Mouse (Mus musculus) brain, embryonic 18.5 days (tissue): Measurements from ENCODE around the gene Foxp3.
A peak's percentile ranks its signal among the peaks of the same experiment; 100 is the strongest.

Source experiments
- DNase-seq: peaks from one replicate; pipeline ENCODE4 v3.0.0-alpha.2; 2012; ENCODE audit warnings: low read depth, low spot score

Foxp3 gene

DNA sequence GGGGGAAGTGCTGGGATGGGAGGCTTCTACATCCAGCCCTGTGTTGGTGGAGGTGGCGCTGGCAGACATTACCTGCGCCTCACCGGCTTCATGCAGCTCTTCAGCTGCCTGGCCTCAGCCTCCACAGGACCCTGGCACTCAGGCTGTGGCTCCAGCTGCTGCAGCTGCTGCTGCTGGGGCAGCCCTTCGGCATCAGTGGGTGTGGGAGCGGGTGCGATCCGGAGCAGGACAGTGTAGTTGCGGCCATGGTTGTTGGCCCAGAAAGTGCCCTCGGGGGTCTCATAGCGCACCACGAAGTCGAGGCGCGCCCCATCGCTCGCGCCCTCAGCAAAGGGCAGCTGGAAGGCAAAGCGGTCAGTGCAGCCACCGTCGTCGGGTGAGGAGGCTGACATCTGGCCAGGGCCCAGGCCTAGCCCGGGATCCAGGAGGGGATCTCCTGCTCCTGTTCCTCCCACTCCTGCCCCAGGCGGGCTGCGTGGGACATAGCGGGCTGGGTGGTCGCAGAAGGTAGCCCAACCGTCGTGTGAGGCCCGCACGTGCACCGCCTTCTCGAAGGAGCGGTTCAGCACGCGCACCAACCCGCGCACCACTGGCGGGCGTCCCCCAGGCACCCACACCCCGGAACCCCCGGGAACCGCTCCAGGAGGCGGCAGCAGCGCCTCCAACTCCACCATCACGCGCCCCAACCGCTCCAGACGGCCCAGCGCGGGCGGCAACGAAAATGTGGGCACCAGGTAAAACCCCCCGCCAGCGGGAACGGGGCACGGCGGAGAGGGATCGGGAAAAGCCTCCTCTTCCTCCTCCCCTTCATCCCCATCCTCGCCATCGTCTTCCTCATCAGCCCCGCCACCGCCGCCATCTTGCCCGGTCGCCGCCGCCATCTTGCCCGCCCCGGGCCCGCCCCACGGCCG is at the start of gene Foxp3:
Foxp3 (plus strand) TSS at position 469 of the 911 bp plus-strand sequence.
- DNase-seq: no peak

DNA sequence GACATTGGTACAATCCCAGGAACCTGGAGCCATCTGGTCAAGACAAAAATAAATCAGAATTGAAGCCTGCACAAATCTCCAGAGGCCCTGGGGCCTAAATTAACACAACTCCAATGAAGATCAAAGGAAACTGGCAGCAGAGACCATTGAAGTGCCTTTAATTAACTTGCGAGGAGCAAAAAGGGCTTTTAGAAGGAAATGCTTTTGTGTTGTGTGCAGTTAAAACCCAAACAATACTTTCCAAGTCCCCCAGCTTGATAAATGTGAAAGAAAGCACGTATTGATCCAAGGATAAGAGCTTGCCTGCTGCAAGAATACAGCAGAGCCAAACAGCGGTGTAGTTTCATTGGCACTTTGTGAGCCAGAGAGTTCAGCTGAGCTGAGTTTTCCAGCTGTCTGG is 48.5 kb upstream of the Foxp3 start:
- no peak for DNase-seq

DNA sequence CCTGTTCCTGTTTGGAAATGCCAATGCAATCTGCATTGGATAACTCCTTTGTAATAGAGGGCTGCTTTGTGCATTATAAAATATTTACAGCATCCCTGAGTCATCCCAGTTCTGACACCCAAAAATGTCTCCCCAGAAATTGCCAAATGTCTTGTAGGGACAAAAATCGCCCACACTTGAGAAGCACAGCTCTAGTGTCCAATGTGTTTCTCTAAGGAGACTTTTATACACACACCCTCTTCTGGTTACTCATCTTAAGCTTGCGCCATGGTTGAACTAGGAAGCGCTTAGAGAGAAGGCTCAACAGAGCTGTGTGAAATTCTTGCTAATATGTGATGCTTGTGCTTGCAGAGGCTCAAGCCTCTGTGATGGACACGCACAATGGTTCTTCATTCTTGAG is 20.0 kb upstream of the Foxp3 start:
- DNase-seq: no peak

DNA sequence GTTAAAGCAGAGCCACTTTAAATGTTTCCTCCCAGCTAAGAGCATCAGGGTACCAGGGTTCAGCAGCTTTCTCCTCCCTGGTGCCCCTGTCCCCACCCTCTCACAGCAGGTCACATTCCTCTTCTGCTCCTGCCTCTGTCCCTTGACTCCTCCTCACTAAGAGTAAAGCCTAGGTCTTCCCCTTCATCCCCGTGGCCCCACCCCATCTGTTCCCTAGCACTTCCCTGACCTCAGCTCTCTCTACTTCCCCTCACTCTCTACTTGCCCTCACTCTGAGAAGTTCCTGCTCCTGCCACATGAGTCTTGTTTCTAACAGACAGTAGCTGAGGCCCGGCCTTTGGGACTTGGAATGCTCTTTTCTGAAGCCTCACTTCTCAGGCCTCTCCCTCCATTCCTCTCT is 10.4 kb upstream of the Foxp3 start:
- DNase-seq: no peak

DNA sequence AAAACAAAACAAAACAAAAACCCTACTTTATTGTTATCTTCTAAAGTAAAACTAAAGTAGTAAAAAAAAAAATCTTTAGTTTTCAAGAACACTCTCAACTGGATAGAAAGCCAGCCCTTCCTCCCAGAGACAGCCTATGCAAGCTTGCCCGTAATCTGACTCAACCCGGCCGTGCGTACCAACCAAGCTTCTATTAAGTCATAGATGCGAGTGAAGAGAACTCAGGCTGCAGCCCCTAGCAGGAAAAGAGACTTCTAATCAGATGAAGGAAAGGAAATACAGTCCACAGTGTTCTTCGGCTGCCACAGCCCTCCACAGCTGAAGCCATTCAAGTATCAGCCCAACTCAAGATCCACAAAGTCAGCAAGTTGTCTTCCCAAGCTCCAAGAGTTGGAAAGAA is 7.1 kb upstream of the Foxp3 start:
- DNase-seq: no peak

DNA sequence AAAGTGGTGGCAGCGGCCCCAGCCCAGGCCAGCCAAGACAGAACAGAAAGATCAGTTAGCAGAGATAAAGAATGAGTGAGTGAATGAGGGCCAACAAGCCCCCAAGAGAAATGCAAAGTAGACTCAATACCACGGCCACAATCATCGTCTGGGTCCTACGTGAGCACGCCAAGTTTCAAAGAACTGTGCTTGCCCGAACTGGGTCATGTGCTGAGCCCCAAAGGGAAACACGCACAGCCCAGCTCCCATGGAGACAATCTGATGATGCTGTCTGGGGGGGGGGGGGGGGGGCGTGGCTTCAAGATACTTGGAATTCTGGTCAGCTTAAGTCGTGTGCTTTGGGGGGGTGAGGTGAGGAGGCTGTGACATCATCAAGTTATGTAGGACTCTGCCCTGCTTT is 6.0 kb upstream of the Foxp3 start:
- no peak for DNase-seq

DNA sequence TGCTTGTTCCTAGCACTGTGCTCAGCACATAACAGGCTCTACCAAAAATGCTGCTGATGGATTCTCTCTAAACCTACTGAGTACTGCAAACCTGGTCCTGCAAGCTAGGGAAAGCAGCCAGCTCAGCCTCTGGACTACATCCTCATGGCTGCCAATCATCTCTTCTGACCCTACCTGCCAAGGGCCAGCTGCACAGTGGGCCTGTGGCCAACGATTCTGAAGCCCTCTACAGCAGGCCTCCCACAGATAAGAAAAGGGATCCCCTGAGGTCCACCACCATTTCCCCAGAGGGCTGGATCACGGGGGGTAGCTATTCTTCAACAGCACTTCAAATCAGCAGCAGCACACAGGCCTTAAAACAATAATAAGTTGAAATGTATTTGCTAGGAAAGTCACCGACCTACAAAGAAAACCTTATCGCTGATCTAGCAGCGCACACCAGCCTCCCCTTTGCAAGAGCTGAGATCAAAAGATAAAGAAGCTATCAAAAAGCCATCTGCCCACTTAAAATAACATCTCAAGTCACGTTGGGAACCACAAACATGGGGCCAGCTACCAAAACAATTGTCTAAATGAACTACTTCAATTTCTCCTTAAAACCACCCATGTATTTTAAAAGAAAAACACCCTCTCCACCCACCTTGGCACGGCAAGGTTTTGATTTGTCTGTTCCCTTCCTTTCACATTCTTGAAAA is 2.8 kb upstream of the Foxp3 start:
- no peak for DNase-seq

DNA sequence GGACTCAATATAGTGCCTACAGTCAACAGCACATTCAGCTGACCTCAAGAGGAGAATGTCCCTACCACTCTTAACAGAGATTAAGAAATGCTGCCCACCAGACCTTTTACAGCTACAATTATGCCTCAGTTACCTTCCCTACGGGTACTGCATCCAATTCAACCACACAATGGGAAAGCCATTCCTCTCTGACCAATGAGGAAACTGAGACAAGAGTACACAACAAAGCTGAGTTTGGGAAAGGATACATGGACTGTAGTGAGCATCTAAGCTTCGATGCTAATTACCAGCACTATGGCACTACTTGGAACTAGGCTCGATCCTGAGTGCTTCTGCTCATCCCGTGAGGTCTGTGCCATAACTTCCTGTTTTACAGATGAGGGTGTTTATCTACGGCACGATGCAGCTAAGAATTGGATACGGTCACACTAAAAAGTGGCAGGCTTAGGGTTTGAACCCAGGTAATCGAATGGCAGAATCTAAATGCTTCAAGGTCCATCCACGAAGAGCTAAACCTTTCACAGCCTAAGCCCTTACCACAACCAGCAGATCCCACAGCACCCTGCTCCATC is 1.8 kb upstream of the Foxp3 start:
- no peak for DNase-seq

DNA sequence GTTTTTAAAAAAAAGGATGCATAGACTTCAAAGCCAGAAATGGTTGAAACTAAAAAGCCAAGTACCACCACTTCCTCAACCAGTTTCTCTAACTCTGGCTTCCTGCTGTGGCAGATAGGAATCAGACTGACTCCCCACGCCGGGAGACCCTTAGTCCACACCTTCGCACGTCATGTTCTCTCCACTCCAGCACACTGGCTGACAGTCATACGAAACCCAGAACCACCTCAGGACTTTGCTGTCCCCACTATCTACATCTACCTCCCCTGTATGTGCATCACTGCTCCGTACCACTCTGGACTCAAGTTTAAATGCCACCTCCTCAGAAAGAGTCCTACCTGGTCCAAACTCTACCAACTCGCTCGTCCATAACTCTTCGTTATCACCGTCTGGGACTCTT is 978 bp upstream of the Foxp3 start:
- no peak for DNase-seq

DNA sequence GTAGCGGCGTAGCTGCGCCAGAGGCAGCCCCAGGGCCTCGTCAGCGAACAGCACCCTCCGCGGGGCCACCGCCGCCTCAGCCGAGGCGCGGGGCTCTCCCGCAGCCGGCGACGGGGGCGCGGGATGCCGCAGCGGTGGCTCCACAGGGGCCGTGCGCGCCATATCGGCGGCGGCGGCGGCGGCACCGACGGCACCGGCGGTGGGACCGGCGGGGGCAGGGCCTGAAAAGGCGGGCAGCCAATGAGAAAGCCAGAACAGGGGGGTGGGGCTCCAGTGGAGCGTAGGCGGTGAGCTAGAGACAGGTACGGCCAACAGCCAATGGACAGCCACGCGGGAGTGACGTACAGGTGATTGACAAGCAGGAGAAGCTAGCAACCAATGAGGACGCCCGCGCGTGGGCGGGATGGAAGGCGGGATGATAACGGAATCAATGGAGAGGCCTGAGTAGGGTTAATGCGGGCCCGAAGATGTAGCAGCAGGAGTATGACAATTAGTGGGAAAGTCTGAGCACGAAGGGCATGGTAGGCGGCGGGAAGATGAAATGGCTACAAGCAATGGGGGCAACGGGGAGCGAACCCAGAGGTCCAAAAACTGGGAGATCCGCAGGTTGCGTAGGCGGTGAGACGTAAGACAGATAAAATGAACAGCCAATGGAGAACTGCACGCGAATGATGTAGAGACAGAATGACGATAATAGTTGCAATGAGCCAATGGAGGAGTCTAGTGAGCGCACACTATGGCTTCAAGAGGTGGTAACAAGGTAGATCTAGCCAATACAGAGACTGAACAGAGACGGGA is 842 bp downstream of the Foxp3 start, which contains the start of gene Ppp1r3f:
Ppp1r3f (minus strand) TSS at position 197 of the 798 bp plus-strand sequence.
- peak; percentile 93 for DNase-seq

DNA sequence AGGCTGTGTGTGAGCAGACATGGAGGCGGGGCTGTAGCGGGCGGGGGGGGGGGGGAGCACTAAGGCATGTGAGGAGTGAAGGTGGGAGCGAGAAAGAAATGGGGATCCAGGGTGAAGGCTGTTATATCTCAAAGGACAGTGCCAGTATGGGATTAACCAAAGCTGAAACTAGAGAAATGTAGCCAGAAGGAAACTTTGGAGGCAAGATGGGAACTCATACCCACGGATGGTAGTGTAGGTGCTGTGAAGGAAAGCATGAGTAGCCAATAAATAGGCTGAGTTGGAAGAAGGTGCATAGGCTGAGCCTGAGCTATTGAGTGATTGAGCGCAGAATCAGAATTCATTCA is 1.4 kb downstream of the Foxp3 start:
- no peak for DNase-seq

DNA sequence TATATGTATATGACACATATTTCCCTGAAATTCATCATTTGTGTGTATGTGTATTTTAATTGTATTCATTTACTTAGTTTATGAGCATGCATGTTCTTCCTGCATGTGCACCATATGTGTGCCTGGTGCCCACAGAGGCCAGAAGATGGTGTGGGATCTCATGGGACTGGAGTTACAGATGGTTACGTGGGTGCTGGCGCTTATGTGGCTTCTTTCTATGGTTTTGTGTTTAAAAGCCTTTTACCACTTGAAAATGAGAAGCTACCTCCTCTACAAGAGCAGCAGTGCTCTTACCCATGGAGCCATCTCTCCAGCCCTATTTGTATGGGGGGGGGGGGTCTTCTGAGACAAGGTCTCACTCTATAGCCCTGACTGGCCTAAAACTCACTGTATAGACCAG is 7.7 kb downstream of the Foxp3 start:
- no peak for DNase-seq

DNA sequence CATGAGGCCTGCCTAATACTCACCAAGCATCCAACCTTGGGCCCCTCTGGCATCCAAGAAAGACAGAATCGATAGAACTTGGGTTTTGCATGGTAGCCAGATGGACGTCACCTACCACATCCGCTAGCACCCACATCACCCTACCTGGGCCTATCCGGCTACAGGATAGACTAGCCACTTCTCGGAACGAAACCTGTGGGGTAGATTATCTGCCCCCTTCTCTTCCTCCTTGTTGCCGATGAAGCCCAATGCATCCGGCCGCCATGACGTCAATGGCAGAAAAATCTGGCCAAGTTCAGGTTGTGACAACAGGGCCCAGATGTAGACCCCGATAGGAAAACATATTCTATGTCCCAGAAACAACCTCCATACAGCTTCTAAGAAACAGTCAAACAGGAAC is 10.4 kb downstream of the Foxp3 start:
- no peak for DNase-seq

DNA sequence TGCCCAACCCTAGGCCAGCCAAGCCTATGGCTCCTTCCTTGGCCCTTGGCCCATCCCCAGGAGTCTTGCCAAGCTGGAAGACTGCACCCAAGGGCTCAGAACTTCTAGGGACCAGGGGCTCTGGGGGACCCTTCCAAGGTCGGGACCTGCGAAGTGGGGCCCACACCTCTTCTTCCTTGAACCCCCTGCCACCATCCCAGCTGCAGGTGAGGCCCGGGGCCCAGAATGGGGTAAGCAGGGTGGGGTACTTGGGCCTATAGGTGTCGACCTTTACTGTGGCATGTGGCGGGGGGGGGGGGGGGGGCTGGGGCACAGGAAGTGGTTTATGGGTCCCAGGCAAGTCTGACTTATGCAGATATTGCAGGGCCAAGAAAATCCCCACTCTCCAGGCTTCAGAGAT is 12.9 kb downstream of the Foxp3 start:
- no peak for DNase-seq

DNA sequence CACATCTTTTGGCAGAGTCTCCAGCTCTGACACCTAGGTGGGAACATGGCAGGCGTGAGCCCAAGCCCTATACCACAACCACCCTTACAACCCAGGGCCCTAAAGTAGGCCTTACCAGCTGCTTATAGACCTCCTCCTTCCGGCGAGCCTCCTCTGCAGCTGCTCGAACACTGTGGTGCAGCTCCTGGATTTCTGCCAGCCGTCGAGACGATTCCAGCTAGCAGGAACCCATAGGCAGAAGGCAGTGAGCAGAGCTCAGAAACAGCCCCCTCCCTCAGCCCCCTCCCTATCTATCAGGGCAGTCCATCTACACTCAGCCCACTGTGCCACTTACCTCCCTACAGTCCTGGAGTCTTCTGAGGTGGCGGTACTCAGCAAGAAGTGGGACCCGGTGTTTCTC is 21.9 kb downstream of the Foxp3 start:
- DNase-seq: no peak

DNA sequence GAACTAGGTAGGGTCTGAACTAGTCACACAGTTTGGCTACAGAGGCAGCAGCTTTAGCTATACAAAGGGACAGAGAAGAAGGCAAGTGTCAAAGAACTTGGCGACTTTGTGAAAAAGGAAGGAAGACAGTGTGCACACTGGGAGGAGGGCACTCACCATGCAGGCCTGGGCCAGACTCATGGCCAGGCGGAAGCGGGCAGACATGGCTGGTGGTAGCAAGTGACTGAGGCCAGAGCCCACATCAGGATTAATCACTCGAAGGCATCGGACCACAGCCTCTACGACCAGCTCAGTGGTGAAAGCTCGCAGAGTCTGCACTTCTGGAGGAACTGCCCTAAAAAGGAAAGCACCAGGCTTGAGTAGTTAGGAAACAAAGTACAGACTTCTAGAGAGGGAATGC is 30.6 kb downstream of the Foxp3 start:
- DNase-seq: no peak

DNA sequence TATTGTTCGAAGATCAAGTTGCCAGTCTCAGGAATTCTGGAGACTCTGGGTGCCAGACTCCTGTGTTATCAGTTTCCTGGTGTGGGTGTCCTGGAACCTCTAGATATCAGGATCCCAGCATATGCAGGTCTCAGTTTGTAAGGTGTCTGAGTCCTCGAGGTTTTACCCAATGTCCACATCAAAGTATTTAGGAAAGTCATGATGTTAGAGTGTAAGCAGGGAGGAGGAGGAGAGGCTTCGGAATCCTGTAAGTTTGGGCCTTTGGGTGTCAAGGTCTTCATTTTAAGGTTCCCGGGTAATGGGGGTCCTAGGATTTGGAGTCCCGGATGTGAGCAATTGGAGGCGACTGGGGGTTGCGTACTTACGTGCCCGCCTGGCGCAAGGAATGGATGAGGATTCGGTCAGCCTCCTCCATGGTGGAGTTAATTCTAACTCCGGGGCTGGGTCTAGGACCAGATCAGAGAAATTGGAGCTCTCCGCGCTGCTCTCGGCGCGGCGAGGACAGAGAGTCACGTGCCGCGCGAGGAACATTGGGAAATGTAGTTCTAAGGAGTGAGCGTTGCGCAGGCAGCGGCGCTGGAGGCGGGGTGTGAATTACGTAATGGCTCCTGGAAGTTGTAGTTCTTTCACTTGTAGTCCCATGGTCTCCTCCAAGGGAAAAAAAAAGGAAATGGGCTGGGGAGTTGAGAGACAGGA is 31.6 kb downstream of the Foxp3 start, which contains the start of gene Ccdc22:
Ccdc22 (minus strand) TSS at position 639 of the 696 bp plus-strand sequence.
- peak; percentile 60 for DNase-seq

DNA sequence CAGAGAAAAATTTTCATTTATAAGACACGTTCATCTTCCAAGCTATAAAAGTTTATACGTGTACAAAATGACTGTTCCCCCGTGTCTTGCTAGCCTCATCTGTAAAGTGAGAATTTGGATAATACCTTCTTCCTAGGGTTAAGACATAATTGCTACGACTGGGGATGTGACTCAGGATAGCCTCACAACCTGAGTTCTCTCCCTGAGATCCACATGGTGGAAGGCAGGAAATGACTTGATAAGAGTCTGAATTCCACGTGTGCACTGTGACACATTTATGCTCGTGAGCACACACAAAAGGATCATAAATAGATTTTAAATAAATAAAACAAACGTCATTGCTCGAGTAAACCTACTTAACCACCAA is 32.1 kb downstream of the Foxp3 start:
- no peak for DNase-seq

DNA sequence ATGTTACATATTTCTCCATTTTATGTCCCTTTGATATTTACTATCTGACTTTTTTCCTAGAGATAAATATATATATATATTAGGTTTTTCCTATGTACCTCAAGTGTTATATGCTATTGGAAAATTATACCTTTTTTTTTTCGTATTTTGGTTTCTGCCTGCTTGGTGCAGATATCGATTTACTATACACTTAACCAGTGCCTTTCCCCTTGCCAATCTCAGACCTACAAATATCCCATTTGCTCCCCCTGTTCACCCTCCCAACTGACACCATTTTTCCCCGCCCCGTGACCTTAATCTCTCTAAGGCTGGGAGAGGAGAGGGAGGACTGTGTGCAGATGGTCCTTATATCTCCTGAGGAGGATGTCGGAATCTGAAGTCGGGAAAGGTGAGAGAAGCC is 33.3 kb downstream of the Foxp3 start, which contains the start of gene Cacna1f:
Cacna1f (plus strand) TSS at position 301 of the 400 bp plus-strand sequence.
- DNase-seq: no peak

DNA sequence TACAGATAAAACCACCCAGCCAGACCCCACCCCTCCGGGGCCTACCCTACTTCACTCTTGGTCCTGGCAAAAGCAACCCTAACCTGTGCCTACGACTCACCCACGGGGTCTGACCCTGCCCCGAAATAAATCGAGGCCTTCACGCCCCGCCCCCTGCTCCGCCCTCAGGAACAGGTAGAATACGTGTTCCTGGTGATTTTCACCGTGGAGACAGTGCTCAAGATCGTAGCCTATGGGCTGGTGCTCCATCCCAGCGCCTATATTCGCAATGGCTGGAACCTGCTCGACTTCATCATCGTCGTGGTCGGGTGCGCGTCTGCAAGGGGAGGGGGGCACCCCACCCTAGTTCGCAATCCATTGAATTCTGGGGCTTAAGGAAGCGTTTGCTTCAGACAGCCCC is 36.6 kb downstream of the Foxp3 start:
- DNase-seq: no peak
